Mouse (Mus musculus): ENCODE measurements around the gene Mif4gd.

Gene Mif4gd

DNA sequence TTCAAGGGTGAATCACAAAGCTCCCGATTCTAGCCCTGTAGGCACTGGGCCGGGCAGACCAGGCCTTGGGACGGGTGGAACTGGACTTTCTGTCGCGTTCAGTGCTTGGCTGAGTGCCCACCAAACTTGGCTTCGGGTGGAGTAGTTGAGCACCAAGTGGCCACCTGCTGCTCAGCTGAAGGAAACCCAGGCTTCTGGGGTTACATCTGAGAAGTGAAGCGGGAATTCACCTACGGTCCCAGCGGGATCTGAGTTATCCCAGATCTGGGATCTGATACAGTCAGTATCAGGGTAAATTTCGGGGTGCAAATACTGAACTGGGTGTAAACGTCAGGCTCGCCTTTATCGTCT is 735 bp downstream of the Mif4gd start:
- DNase-seq: peak; percentile 91

DNA sequence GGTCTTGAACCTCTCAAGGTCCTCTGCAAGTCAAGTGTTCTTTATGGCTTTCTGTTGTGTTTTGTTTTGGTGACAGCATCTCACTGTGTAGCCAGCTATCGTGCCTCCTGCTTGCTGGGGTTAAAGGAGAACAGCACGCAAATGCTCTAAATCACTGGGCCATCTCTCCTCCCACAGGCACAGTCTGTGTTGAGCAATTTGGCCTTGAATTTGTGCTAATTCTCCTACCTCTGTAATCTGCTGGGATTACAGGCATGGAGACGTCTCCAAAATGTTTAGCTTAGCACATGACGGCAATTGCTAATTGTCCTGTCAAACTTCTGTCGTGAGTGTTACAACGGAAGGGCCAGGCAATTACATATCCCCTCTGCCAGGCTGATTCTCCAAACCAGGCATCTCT is 1.6 kb downstream of the Mif4gd start:
- DNase-seq: no peak

GRCm38 (mm10) chr11:115609576-115609975 is 3.2 kb downstream of the Mif4gd start:
- no peak for DNase-seq

DNA sequence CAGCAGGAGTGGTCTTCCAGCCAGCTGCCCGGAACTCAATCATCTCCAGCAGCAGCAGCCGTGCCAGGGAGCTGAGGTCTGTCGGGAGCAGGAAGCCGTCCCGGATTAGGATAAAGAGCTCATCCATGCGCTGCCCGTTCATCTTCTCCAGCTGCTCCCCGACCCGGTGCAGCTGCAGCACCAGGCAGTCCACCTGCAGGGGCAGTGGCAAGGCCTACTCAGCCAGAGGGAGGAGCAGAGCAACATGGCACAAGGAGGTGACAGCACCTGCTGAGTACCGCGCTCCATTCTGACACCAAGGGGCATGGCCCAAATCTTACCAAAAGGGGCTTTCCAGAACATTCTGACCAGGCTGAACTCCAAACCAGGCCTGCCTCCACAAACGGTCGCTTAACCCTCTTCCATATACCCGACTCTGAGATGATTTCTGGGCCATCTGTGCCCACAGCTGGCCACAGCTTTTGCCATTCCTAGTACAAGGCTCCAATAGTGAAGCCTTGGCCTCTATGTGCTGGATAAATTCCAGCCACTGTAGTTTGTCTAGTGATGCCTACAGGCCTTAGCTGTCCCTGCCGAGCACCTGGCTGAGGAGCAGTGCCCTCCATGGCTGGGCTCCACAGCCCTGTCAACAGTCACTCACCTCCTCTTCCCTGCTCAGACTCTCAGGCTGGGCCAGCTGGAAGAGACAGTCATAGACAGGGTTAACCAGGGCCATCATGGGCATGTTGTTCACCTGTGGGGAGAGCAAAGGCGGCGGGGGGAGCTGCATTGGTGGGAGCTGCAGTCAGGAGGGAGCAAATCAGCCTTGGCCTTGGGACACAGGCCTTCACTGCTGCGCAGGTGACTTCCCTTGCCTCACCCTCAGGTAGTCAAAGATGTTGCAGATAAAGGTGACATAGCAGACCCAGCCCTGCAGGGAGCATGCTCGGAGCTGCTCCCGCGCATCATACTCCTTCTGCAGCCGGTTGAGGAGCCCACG is 4.1 kb downstream of the Mif4gd start:
- DNase-seq: no peak

DNA sequence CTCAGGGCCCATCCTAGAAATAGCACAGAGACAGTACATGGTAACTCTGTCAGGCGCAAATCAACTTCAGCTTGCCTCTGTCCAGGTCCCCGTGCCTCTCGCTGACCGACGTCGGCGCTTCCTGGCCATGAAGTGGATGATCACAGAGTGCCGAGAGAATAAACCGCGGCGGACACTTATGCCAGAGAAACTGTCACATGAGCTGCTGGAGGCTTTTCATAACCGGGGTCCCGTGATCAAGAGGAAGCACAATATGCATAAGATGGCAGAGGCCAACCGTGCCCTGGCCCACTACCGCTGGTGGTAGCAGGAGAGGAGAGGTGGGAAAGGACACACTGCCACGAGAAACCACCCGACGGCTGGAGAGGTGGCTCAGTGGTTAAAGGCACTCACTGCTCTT is 6.0 kb downstream of the Mif4gd start:
- DNase-seq: no peak

GRCm38 (mm10) chr11:115604304-115604696 is 8.5 kb downstream of the Mif4gd start:
- DNase-seq: no peak

DNA sequence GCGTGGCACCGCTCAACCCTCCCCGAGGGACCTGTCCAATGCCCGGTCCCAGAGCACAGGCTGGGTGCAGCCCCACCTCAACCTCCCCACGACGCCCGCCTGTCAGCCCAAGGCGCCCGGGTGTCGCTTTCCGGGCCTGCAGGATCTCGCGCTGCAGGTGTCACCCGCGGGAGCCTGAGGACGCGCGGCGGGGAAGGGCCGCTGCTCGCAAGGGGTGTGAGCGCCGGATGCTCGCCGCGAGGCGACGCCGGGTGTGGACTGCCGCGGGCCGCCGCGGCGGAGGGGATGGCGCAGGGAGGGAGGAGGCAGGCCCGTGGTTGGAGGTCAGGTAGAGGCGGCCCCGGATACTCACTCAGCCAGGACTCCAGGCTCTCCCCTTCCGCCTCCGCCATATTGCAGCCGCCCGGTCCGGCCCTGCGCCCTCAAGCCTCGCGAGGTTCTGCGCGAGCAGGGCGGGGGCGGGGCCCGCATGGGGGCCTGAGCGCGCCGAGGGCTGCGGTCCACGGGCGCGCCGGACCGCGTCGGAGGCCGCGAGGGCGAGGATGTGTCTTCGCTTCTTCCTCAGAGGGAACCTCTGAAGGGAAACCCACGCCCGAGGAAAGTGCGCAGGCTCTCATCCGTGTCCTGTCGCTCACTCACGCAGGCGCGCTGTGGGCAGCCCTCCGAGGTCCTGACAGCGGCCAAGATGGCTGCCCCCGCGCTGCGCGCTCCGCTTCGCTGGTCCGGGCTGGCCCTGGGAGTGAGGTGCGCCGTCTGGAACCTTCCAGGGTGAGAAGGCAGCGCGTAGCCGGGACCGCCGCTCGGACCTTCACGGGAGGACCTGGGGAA is 9.1 kb downstream of the Mif4gd start, which contains the start of the genes Mrps7 and Gga3:
Gene Mrps7, plus strand, starts transcription at position 450 of the 828 bp plus-strand sequence.
Gene Gga3, minus strand, starts transcription at position 576 of the 828 bp plus-strand sequence.
- peak; percentile 95 for DNase-seq

- DNase-seq: no peak
Measured at GRCm38 (mm10) chr11:115603128-115603475, 9.7 kb downstream of the Mif4gd start.

DNA sequence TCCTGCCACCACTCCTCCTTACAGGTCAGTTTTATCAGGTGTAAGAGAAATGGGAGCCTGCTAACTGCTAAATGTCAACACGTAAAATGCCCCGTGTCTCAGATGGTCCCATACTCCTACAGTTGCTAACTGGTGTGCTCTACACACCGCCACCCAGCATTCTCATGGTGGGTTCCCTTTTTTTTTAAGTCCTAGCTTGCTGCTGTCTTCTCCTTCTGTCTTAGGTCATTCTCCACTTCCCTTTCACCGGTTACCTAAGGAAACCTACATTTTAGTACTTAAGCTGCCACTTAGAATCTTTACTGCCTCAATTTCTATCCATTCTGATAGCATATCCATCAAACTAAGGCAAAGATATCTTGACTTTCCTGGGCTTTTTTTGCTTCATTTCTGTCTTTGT is 11.6 kb downstream of the Mif4gd start:
- DNase-seq: no peak

DNA sequence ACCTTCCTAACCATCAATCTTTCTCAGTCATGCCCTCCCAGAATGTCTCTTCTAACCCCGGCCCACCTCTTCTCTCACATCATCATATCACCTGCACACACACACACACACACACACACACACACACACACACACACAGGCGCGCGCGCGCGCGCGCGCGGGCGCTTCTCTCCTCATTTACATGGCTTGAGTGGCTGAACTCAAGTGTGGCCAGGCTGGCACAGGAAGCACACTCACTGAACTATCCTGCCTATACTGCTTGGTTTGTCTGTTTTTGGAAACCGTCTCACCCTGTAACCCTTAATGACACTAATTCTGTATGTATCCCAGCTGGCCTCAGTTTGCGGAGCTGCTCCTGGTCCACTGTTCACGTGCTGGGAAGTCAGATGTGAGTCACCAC is 12.0 kb downstream of the Mif4gd start:
- no peak for DNase-seq

DNA sequence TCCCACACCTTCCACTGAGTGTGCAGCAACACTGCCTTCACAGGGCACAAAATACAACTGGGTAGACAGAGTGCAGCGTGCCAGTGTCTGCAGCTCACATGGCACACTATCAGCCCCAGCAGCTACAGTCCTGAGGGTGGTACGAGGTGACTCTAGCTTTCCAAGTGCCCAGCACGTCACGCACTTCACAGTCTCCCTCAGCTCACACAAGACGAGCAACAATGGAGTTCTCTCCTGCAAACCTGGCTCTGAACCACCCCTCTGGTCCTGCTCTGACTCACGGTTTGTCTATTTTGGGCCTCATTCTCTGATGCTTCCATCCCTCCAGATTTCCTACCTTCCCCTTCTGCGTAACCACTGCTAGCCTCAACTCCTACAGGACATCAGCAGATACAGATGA is 13.0 kb downstream of the Mif4gd start:
- no peak for DNase-seq

DNA sequence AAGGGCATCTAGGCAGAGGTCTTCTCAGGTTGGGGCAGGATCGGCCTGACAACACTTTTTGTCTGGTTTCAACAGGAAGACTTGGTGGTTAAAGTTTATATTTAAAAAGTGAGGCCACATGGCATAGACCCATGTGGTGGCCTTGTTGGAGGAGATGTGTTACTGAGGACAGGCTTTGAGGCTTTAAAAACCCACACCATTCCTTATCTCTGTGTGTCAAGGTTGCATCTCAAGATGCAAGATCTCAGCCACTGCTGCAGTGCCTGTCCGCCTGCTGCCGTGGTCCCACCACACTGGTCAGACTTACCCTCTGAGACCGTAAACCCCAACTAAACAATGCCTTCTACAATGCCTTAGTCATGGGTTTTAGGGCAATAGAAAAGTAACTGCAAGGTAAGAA is 14.5 kb downstream of the Mif4gd start:
- no peak for DNase-seq

DNA sequence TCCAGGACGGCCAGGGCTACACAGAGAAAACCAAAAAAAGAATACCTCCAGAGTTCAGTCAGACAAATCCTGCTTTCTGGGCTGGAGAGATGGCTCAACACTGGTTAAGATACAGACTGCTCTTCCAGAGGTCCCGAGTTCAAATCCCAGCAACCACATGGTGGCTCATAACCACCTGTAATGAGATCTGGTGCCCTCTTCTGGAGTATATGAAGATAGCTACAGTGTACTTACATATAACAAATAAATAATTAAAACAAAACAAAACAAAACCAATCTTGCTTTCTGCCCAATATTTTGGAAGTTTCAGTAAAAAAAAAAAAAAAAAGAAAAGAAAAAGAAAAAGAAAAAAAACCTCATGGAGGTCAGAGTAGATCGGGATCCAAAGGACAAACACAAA is 17.6 kb downstream of the Mif4gd start:
- DNase-seq: no peak

DNA sequence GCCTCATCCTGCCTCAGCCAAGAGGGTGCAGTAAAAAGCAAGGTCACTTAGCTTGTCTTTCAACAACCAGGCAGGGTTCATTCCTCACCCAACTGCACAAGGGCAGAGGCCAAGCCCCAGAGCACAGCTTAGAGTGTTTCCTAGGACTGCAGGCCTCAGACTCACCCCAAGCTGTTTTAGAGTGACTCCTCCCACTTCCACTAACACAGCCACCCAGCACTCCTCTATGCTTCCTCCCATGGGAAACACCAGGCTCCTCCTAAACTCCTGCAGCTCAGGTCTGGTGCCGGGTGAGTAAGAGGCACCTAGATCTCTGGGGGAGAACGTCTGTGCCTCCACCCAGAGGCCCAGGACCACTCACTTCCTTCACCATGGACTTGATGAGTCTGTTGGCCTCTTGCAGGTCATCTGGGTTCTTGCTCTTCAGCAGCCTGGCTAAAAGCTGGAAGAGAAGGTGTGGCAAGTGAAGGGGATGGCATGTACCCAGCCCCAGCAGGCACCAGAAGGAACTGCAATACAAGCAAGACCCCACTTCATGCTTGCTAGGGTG is 22.2 kb downstream of the Mif4gd start:
- DNase-seq: no peak

DNA sequence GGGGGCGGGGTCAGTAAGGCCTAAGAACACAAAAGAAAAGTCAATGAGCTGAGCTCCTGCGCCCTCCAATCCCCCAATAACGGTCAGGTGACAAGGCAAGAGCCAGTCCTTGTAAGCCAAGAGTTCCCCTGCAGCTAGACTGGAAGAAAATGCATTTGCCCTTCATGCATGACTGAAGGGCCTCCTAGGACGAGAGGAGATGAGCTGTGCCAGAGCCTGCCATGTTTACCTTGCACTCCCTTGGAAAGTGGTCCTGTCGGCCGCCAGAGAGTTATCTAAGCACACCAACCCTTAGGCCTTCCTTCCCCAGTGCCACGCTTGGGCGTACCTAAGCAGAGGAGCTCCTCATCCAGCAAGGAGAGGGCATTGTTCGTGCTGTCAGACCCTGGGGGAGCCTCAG is 24.8 kb downstream of the Mif4gd start:
- DNase-seq: no peak

DNA sequence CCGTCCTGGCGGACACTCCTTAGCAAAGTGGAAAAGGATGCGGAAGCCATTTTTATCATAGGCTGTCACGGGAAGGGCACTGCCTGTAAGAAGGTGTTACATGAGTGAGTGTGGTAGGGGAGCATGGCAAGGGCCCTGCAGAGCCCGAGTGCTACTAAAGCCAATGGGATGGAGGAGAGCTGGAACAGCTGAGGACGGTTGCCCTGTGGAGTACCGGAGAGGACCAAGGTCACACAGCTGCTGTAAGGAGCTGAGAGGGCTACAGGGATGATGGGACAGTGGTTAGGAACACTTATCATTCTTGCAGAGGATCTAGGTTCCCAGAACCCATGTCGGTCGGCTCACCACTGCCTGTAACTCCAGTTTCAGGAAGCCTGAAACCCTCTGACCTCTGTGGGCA is 26.4 kb downstream of the Mif4gd start:
- DNase-seq: no peak

GRCm38 (mm10) chr11:115585573-115586100 is 27.1 kb downstream of the Mif4gd start:
- peak; percentile 61 for DNase-seq

DNA sequence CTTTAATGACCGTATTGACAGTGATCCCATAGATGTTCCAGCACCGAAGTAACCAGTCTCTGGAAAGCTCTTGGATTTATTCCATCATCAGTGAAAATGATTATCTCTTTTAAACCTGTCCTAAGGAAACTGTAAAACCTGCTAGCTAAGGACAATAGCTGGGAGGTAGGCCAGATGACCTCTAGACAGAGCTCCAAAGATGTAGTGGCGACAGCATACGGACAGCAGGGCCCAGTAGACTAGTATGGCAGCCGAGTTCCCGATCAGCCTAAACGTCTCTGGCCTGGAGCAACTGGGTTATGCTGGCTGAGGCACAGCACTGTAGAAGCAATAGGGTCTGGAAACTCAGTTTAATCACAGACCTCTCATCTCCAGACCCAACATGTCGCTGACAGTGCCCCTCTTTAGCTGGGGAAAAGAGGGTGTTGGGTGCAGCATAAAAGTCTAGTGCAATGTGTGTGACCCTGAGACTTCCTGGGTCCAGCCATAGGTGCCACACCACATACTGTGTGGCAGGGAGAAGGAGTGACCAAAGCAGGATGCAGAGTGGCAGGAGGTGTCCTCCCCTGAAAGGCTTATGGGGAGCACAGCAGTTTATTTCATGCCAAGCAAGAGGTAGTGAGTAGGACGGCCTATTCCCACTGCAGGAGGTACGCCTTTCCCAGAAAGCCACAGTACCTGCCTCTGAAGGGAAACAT is 28.2 kb downstream of the Mif4gd start:
- DNase-seq: no peak

- no peak for DNase-seq
Measured at GRCm38 (mm10) chr11:115582913-115583606, 29.7 kb downstream of the Mif4gd start.

DNA sequence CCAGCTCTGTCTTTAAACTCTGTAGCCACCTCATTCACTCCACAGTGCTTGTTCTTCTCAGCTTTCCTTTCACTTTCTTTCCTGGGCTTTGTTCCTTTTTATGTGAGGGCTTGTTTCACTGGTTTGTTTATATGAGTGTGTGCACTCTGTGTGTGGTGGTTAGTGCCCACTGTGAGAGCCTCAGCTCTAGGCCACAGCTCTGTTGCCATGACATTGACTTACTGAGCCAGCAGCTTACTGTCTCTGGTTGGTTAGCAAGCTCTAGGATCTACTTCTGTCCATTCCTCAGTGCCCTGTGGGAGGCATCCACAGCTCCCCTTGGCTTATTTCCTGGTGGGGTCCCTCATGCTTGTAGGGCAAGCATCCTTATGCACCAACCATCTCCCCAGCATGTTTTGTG is 33.7 kb downstream of the Mif4gd start:
- DNase-seq: no peak

DNA sequence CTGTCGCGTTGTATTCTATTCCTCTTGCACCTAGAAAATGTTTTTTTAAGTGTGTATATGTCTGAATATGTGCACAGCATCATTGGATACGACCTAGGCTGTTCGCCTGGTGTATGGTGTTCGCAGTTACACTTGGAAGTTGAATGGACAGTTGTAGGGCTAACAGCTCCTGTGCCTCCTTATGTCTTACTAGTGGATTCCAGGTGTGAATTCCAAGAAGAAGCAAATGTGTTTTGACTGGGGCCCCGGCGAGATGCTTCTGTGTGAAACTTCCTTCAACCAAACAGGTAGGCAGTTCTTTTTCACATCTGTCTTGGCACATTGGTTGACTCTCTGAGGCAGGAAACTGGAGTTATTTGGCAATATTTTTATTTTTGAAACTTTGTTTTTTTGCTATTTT is 47.8 kb downstream of the Mif4gd start:
- no peak for DNase-seq
